Mouse (Mus musculus) cerebellum, postnatal 10 days (tissue): ENCODE results near the gene Nup210l.
A peak's percentile ranks its signal among the peaks of the same experiment; 100 is the strongest.

Source experiments
- DNase-seq, 2 experiments: peaks; one replicate each; pipeline ENCODE4 v3.0.0; 2021; ENCODE audit warnings: mixed read lengths in 2 of 2

The Nup210l gene

GRCm38 (mm10) chr3:90179566-90179965 lies 75.6 kb downstream of the Nup210l start:
- DNase-seq, result no peak

GRCm38 (mm10) chr3:90183581-90183980 lies 79.6 kb downstream of the Nup210l start:
- peak; percentile 53 to 56 for DNase-seq

GRCm38 (mm10) chr3:90190859-90191510 lies 87.1 kb downstream of the Nup210l start:
- DNase-seq, result no peak

- DNase-seq, result no peak
Measured at GRCm38 (mm10) chr3:90194759-90195158, 90.8 kb downstream of the Nup210l start.

GRCm38 (mm10) chr3:90195644-90196043 lies 91.7 kb downstream of the Nup210l start:
- DNase-seq, result no peak

- no peak for DNase-seq
Measured at GRCm38 (mm10) chr3:90197548-90197947, 93.6 kb downstream of the Nup210l start.

- DNase-seq, result no peak
Measured at GRCm38 (mm10) chr3:90202884-90203283, 99.0 kb downstream of the Nup210l start.

- DNase-seq, result no peak
Measured at GRCm38 (mm10) chr3:90203619-90204018, 99.7 kb downstream of the Nup210l start.

GRCm38 (mm10) chr3:90204582-90204981 lies 100.7 kb downstream of the Nup210l start:
- no peak for DNase-seq

GRCm38 (mm10) chr3:90208662-90209061 lies 104.7 kb downstream of the Nup210l start:
- DNase-seq, result no peak

GRCm38 (mm10) chr3:90209908-90210566 lies 106.1 kb downstream of the Nup210l start:
- DNase-seq, result no peak

- no peak for DNase-seq
Measured at GRCm38 (mm10) chr3:90211475-90212398, 107.8 kb downstream of the Nup210l start.

- DNase-seq, result no peak
Measured at GRCm38 (mm10) chr3:90212723-90213122, 108.8 kb downstream of the Nup210l start.

- DNase-seq, result peak; percentile 90 to 91
Measured at GRCm38 (mm10) chr3:90213377-90213866, 109.5 kb downstream of the Nup210l start, which contains the start of the genes Rps27 and Rab13. Rps27 (minus strand) TSS chr3:90213651. Rab13 (plus strand) TSS chr3:90213695.

- DNase-seq, result peak; percentile 43 to 45
Measured at GRCm38 (mm10) chr3:90213956-90214684, 110.2 kb downstream of the Nup210l start.

GRCm38 (mm10) chr3:90215825-90216380 lies 112.0 kb downstream of the Nup210l start:
- DNase-seq, result no peak

- peak; percentile 78 to 83 for DNase-seq
Measured at GRCm38 (mm10) chr3:90220088-90220487, 116.2 kb downstream of the Nup210l start.

GRCm38 (mm10) chr3:90220531-90220951 lies 116.6 kb downstream of the Nup210l start:
- peak; percentile 72 to 81 for DNase-seq

- no peak for DNase-seq
Measured at GRCm38 (mm10) chr3:90221123-90221522, 117.2 kb downstream of the Nup210l start.

- DNase-seq, result no peak
Measured at GRCm38 (mm10) chr3:90222455-90222854, 118.5 kb downstream of the Nup210l start.

GRCm38 (mm10) chr3:90222941-90223340 lies 119.0 kb downstream of the Nup210l start:
- DNase-seq, result no peak

- no peak for DNase-seq
Measured at GRCm38 (mm10) chr3:90224331-90224730, 120.4 kb downstream of the Nup210l start.
